Mouse (Mus musculus) hematopoietic stem cell, adult 5-6 weeks (primary cell): ENCODE results near the gene Ssh2. TPM values are rescaled to one million over a fixed set of nuclear protein-coding genes. Genes with fewer than 3 reads are reported as not detected.
"Not testable (repeated sequence)": the region's sequence is repeated elsewhere in the genome, so short reads cannot be mapped to it uniquely, and the experiment has no call there.

Source experiments
- ATAC-seq, 2 experiments: fragments of 125-278 bp in 1 of 2; replicated peaks in 1 of 2; 2 replicates each; pipeline ENCODE4 v1.8.0; 2016 to 2017; ENCODE audit warnings: inconsistent platforms in 2 of 2, mild to moderate bottlenecking in 2 of 2, moderate number of reproducible peaks in 2 of 2, low read depth in 1 of 2, moderate TSS enrichment in 1 of 2; ENCODE audit not compliant: low FRiP score in 2 of 2, poor library complexity in 2 of 2, severe bottlenecking in 2 of 2, insufficient read depth in 1 of 2, low TSS enrichment in 1 of 2
- total RNA-seq: library from RNA; stranded (forward); fragments of 172-1452, 232-1000 nt; gene quantifications from 2 replicates; pipeline ENCODE4 v1.2.3, GENCODE M21; 2017

The Ssh2 gene
- total RNA-seq, 1 experiment from 2014 or later = 45.0 TPM

DNA sequence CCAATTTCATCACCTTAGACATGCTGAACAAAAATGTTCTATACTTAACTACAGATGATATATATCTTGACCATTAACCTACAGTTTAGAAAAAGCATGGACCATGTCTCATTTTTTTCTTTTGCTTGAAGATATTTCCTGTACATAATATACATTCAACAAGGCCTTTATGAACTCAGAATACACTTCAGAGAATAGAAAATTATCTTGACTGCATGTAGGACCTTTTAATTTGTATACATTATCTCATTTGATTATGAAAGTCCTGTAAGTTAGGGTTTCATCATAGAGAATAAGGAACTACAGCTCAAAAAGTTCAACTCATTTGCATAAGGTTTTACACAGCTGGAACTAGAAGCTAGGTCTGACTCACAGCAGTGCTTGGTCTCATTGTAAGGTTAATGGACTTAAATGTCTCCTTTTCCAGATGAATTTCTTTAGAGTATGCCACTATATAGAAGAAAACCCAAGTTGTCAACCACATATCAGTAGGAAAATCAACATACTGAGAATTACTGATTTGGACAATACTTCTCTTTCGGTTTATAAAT, 1.9 kb upstream of the Ssh2 start:
- no peak for ATAC-seq

DNA sequence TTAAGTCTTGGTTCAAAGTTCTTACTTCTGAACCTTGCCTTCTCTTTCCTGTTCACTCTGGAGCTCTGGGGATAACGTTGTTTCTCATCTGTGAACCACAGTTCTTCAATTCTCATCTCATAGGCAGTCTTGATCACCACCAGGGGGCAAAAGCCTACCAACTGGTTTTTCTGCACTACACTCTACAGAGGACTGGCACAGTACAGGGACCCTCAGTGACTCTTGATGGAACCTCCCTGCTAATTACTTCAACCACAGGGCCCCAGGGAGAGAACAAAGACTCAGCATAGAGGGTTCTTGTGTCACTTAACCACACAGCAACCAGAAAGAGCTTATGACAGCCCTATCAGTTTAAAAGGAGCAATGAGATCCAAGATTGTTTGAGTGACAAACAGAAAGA, 1.3 kb upstream of the Ssh2 start:
- ATAC-seq = peak; percentile 67 to 83

GRCm38 (mm10) chr11:77215483-77215882, 604 bp upstream of the Ssh2 start:
- no peak for ATAC-seq

- ATAC-seq = 0 out of 4 replicates have a peak, but pooled peaks of 1 of the 2 experiments have one; percentile 9
These were observed 659 bp downstream of the Ssh2 start for GRCm38 (mm10) chr11:77216761-77217130.

- ATAC-seq = no peak
These were observed 14.7 kb downstream of the Ssh2 start for GRCm38 (mm10) chr11:77230765-77231164.

GRCm38 (mm10) chr11:77231514-77231913, 15.4 kb downstream of the Ssh2 start:
- ATAC-seq = no peak

DNA sequence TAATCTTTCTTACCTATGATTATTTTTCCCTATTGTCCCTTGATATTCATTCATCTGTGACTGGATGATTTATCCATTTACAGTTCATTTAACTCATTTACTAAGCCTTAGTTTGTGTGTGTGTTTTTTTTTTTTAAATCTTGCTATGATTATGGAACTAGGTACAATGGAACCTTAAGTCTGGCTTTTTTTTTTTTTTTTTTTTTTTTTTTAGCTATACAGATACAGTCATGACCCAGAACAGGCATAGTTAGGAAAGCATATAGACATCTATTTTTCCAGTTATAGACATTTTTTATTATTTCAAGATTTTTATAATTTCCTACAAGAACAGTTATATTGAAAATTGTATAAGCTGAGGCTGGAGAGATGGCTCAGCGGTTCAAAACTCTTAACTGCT, 19.2 kb downstream of the Ssh2 start:
- no peak for ATAC-seq

DNA sequence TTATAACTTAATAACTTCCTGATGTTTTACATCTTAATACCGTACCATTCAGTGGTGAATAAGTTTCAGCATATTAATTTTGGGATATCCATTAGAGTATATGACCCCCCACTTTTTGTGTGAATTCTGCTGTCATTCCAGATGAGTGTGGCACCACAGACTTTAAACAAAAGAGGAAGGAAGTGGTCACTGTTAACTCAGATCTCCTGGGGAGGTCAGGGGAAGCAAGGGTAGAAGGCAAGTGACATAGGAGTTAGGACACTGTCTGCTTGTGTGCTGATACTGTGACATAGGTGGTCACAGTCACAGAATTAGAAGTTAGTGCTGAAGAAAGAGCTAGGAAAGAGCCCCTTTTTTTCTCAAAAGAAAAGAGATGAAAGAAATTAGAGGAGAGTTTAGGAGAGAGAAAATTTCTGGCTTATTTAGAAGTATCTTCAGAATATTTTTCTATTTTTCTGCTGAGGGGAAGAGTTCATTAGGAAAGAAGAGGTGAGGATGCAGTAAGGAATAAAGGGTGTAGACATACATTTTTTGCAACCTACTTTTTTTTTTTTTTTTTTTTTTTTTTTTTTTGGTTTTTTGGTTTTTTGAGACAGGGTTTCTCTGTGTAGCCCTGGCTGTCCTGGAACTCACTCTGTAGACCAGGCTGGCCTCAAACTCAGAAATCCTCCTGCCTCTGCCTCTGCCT, 23.7 kb downstream of the Ssh2 start:
- ATAC-seq = peak; percentile 96

GRCm38 (mm10) chr11:77240466-77241246, 24.6 kb downstream of the Ssh2 start:
- no peak for ATAC-seq

GRCm38 (mm10) chr11:77242912-77243311, 26.8 kb downstream of the Ssh2 start:
- no peak for ATAC-seq

DNA sequence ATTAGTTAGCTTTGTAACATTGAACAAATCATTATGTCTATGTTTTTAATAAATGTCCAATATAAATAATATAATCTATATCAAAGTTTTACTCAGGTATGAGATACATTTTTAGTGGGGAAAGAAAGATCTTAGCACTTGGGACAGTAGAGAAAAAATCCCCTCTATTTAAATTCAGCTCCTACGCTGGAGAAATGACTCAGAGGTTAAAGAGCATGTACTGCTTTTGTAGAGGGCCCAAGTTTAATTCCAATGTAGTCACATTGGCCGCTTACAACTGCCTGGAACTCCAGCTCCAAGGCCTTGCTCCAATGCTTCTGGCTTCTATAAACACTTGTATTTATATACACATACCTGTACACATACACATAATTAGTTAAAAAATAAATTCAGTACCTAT, 36.7 kb downstream of the Ssh2 start:
- ATAC-seq = no peak

- no peak for ATAC-seq
These were observed 43.4 kb downstream of the Ssh2 start for GRCm38 (mm10) chr11:77259441-77259840.

GRCm38 (mm10) chr11:77267401-77267800, 51.3 kb downstream of the Ssh2 start:
- ATAC-seq = no peak

DNA sequence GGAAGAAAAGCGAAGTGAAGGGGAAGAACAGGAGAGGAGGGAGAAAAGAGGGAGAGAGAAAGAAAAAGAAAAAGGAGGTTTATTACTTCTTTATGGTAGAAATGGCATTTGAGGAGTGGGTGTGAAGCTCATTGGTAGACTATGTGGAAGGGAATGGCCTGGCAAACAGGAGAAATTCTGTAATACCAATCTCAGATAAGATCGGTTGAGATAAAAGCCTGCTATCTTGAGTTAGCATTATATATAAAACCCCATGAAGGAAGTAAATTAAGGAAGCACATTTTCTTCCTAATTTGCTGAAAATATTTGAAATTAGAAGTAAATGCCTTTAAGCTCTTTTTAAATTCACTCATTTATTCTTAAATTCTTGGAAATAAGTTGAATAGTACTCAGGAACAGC, 59.9 kb downstream of the Ssh2 start:
- ATAC-seq = no peak

- ATAC-seq = not testable (repeated sequence)
These were observed 62.5 kb downstream of the Ssh2 start for GRCm38 (mm10) chr11:77278538-77278937.

DNA sequence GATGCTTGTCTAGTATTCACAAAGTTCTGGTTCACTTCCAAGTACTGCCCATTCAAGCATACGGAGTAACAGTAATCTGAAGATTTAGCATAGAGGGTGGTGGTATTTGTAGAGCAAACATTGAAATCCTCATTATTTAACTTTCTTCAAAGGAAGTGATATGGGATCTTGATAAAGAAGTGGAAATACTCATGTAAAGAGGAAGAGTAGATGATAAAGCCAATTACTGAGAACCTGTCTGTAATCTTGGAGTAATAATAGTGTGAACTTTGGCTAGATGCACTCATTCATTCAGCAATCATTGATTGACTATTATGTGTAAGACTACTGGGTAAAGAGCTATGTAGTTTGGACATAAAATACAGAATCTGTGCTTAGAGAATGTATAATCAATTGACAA, 64.1 kb downstream of the Ssh2 start:
- ATAC-seq = no peak

DNA sequence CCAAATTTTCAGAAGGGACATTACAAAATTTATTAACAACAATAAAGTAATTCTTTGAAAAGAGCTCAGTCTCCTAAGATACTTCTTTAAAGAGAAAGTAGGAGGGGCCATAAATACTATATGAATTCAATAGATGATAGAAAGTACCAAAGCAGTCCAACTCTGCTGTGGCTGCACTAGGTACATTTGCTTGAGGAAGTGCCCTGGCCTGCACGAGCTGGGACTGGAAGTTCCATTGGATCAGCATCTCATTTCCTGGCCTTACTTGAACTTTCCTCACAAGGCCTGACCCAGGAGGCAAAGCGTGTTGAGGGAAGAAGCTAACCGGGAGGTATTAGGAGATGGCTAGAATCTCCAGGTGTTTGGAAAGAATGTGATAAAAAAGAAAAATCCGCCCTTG, 75.4 kb downstream of the Ssh2 start:
- no peak for ATAC-seq

GRCm38 (mm10) chr11:77293673-77294072, 77.6 kb downstream of the Ssh2 start:
- ATAC-seq = not testable (repeated sequence)
